Mouse (Mus musculus) ZHBTc4 (cell line): ENCODE results near the gene Tdrd3.

Experiments
- DNase-seq: peaks from one replicate; pipeline ENCODE4 v3.0.0-alpha.2; 2011; ENCODE audit warnings: low read depth, low spot score

Gene Tdrd3

GRCm38 (mm10) chr14:87415808-87416721 is at the start of gene Tdrd3:
Gene Tdrd3, plus strand, starts transcription at chr14:87416639.
- DNase-seq, result peak; percentile 89

- DNase-seq, result no peak
Measured at GRCm38 (mm10) chr14:87367169-87367568, 49.3 kb upstream of the Tdrd3 start.

- DNase-seq, result no peak
Measured at GRCm38 (mm10) chr14:87383041-87383440, 33.4 kb upstream of the Tdrd3 start.

GRCm38 (mm10) chr14:87384288-87385268 is 31.9 kb upstream of the Tdrd3 start:
- DNase-seq, result peak; percentile 38

GRCm38 (mm10) chr14:87393096-87393495 is 23.3 kb upstream of the Tdrd3 start:
- DNase-seq, result peak; percentile 83

GRCm38 (mm10) chr14:87396643-87397042 is 19.8 kb upstream of the Tdrd3 start:
- peak; percentile 4 for DNase-seq

GRCm38 (mm10) chr14:87415486-87415807 is 992 bp upstream of the Tdrd3 start:
- no peak for DNase-seq

GRCm38 (mm10) chr14:87416755-87417690 is 584 bp downstream of the Tdrd3 start:
- peak; percentile 20 for DNase-seq

GRCm38 (mm10) chr14:87417691-87418070 is 1.2 kb downstream of the Tdrd3 start:
- peak; percentile 74 for DNase-seq

GRCm38 (mm10) chr14:87419740-87420139 is 3.3 kb downstream of the Tdrd3 start:
- DNase-seq, result no peak

- no peak for DNase-seq
Measured at GRCm38 (mm10) chr14:87420576-87420975, 4.1 kb downstream of the Tdrd3 start.

GRCm38 (mm10) chr14:87422432-87422831 is 6.0 kb downstream of the Tdrd3 start:
- no peak for DNase-seq

- peak; percentile 17 for DNase-seq
Measured at GRCm38 (mm10) chr14:87426297-87426922, 10.0 kb downstream of the Tdrd3 start.

GRCm38 (mm10) chr14:87427032-87427431 is 10.6 kb downstream of the Tdrd3 start:
- no peak for DNase-seq

- no peak for DNase-seq
Measured at GRCm38 (mm10) chr14:87427659-87428289, 11.3 kb downstream of the Tdrd3 start.

- no peak for DNase-seq
Measured at GRCm38 (mm10) chr14:87433390-87433915, 17.0 kb downstream of the Tdrd3 start.

- DNase-seq, result no peak
Measured at GRCm38 (mm10) chr14:87435382-87435781, 18.9 kb downstream of the Tdrd3 start.

- DNase-seq, result no peak
Measured at GRCm38 (mm10) chr14:87439721-87440120, 23.3 kb downstream of the Tdrd3 start.

GRCm38 (mm10) chr14:87446331-87446913 is 30.0 kb downstream of the Tdrd3 start:
- no peak for DNase-seq
